Mouse (Mus musculus) megakaryocyte, embryonic 14.5 days (primary cell): ENCODE results near the gene Gabpb2. TPM values are rescaled to one million over a fixed set of nuclear protein-coding genes. Genes with fewer than 3 reads are reported as not detected.

Experiments used
- H3K27me3 ChIP-seq: replicated peaks from 2 replicates; pipeline ENCODE3; 2012; ENCODE audit warnings: inconsistent platforms
- H3K36me3 ChIP-seq: replicated peaks from 2 replicates; pipeline ENCODE3; 2012; ENCODE audit warnings: low read length, inconsistent platforms, mixed read lengths
- H3K4me1 ChIP-seq: 2 replicates; pipeline ENCODE4 v1.6.1; 2012; ENCODE audit warnings: inconsistent platforms
- H3K4me3 ChIP-seq: replicated peaks from 2 replicates; pipeline ENCODE3; 2012; ENCODE audit warnings: moderate library complexity, mild to moderate bottlenecking, inconsistent platforms
- H3K9me3 ChIP-seq: 2 replicates; pipeline ENCODE4 v1.6.1; 2012; ENCODE audit warnings: inconsistent platforms
- FLI1 ChIP-seq: IDR thresholded peaks from 2 replicates; pipeline ENCODE4 v1.6.1; 2012; ENCODE audit warnings: low read length, inconsistent platforms, mixed read lengths
- GATA1 ChIP-seq: IDR thresholded peaks from 3 replicates; pipeline ENCODE4 v1.6.1; 2012; ENCODE audit warnings: mixed read lengths, low read length, inconsistent platforms, borderline replicate concordance
- polyA plus RNA-seq: library from polyadenylated mRNA; stranded (reverse); fragments of >175 nt; gene quantifications from 2 replicates; pipeline ENCODE4 v1.2.3, GENCODE M21; 2012; ENCODE audit warnings: low replicate concordance; ENCODE audit not compliant: insufficient read depth

Gene Gabpb2
- polyA plus RNA-seq, 1 experiment: 0.60 TPM

DNA sequence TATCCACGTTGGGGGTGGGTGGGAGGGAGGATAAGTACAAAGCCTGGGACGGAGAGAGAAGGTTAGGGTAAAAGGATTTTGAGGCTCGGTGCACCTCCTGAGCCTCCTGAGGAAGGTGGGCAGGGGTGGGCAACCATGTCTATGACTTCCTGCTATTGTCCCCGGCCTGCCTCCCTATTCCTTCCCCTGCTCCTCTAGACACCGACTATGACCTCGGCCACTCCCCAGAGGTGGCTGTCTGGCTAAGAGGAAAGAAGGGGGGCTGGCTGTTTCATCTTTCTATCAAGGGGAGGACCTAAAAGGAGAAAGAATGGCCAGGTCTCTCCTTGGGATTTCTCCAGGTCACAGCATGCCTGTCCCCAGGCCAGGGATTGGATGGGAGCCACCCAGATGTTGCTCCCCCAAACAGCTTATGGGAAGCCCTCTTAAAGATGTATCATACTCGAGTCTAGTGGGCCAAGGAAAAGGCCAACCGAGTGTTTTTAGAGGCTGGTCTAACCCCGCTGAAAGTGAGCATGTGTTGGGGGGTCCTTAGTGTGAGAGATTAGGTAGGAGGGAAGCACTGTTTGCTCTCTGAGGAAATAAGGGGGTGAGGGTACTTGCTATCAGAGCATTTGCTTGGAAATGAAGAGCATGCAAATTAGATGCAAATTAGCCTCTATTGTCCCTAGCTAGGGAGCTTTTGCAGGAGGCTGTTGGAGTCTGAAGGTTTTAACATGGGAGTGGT, 55.9 kb downstream of the Gabpb2 start:
- TF ChIP-seq GATA1: no peak
- TF ChIP-seq FLI1: no peak
- Histone ChIP-seq H3K4me3 (peak overlapping the region; percentile 47), H3K4me1 (peaks cover 45% of the 10 kb centered on the region), H3K27me3 (peaks cover 58% of the 10 kb centered on the region), H3K36me3 (no peaks in the 10 kb centered on the region), H3K9me3 (no peaks in the 10 kb centered on the region)

DNA sequence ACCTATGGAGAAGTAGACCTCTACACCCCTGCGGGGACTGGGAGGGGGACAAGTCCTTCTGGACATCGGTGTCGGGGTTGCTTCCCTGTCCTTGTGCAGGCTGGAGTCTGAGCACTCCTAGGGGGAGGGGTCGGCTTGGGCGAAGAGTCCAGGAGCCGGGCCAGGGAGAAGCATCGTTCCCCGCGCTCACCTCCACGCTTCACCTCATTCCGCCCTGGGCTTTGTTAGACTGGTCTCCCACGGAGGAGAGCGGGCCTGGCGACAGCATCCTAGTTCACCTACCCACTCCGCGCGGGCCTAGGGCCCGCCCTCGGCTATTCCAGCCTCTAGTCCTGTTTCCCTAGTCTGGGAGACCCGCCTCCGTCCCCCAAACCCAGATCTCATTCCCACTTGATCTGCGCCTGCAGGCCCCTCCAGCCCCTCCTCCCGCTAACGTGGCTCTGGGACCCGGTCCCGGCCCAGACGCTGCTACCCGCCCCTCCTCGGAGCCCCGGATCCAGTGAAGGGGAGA, 56.6 kb downstream of the Gabpb2 start:
- peak overlapping the region; percentile 97 for H3K4me3 ChIP-seq
- peaks cover 53% of the 10 kb centered on the region for H3K27me3 ChIP-seq
- H3K4me1 ChIP-seq: peaks cover 42% of the 10 kb centered on the region
- no peaks in the 10 kb centered on the region for H3K36me3 ChIP-seq
- TF ChIP-seq FLI1 (no peak), GATA1 (no peak)
- H3K9me3 ChIP-seq: no peaks in the 10 kb centered on the region

DNA sequence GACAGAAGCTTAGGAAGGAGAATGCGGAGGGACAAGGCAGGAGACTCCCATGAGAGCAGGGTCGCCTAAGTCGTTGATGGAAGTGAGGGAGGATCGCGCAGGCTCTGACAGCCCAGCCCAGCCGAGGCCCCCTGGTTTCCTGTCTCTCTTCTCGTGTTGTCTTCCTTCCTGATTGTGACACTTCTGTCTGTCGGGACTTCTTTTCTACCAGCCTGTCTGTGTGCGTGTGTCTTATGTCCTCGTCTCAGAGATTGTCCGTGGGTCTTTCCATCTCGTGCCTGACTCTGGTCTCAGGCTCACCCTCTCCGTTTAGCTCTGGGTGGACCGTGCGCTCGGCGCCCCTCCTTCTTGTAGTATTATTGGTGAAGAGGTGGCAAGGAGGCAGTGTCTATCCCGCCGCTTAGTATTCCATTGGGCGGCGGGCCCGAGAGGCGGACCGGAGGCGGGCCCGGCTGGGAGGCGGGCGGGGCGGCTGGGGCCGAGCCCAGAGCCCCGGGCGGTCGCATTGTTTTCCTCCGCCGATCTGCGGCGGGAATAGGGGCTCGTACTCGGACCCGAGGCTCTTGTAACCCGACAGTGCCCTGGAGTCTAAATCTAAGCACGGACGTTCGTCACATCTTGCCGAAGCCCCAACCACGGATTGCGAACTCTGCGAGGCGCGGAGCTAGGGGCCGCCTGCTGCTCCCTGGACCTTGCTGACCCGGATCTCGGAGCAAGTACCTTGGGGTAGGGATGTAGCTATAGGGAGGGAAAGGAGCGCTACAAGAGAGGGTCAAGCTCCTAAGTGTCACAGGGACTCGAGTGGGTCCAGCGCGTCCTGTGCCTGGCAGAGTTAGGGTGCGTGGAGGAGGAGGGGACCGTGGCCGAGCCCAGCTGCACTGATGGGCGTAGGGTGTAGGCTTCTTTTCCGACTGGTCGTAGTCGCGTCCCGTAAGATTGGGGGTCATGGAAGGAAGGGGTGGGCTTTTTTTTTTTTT, 57.4 kb downstream of the Gabpb2 start, which contains the start of gene Sema6c:
Gene Sema6c (plus strand): TSS at position 471 of the 977 bp plus-strand sequence.
- no peaks in the 10 kb centered on the region for H3K36me3 ChIP-seq
- H3K4me3 ChIP-seq: peak within 1 kb of the TSS; percentile 97
- no peaks in the 10 kb centered on the region for H3K9me3 ChIP-seq
- TF ChIP-seq GATA1 (no peak), FLI1 (no peak)
- peaks cover 42% of the 10 kb centered on the region for H3K4me1 ChIP-seq
- H3K27me3 ChIP-seq: peaks cover 47% of the 10 kb centered on the region

DNA sequence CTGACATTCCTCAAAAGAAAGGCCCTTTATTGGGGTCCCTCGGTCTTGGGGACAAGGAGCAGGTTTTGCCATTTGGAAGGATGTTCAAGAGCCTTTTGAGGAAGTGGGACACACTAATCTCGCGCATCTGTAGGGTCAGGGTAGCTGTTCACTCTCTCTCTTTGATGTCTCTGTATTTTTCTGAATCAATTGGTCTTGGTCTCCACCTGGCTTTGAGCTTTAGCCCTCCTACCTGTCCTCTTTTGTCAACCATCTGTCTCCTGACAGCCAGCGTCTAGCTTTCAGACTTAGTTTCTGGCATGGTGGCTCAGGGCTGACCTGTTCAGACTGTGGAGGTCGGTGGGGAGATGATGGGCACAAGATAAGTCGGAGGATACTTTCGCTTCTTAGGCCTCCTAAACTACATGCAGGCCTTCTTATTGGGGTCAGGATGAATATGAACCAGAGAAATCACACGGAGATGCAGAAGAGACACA, 58.2 kb downstream of the Gabpb2 start:
- Histone ChIP-seq H3K4me1 (peaks cover 42% of the 10 kb centered on the region), H3K36me3 (no peaks in the 10 kb centered on the region), H3K27me3 (peaks cover 42% of the 10 kb centered on the region), H3K4me3 (peak overlapping the region; percentile 97), H3K9me3 (no peaks in the 10 kb centered on the region)
- TF ChIP-seq FLI1 (no peak), GATA1 (no peak)

DNA sequence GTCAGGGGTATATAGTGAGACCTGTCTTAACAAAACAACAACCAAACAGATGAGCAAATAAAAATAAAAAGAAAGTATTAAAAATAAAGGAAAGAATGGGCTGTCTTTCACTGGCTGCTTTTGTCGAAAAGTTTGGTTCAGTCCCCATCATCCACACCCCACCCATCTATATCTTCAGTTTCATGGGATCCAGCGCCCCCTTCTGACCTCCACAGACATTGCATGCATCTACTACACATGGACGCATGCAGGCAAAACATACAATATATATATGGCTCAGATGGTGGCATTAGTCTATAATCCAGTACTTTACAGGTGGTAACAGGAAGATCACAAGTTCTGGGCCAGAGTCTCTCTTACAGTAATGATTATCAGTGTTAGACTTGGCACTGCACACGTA, 63.8 kb downstream of the Gabpb2 start:
- Histone ChIP-seq H3K27me3 (peaks cover 2% of the 10 kb centered on the region), H3K4me3 (no peak overlapping the region), H3K36me3 (no peaks in the 10 kb centered on the region), H3K9me3 (peaks cover 5% of the 10 kb centered on the region; the same call in 1 of the 2 replicates), H3K4me1 (peaks cover 17% of the 10 kb centered on the region)
- TF ChIP-seq FLI1 (no peak), GATA1 (no peak)

DNA sequence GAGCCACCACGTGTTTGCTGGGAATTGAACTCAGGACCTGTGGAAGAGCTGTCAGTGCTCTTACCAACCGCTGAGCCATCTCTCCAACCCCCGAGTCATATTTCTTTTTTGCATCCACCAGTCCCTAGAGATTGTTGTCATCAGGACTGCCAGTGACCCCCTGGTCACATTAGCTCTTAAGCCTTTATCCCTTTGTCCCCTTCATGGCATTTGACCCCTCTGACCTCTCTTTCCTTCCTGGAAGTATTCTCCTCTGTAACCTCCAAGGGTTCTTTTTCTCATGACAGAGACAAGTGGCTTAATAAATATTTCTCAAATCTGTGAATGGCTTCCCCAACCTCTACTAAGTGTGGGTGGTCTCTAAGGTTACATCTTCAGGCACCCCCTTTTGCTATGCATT, 69.8 kb downstream of the Gabpb2 start:
- Histone ChIP-seq H3K4me1 (peaks cover 13% of the 10 kb centered on the region), H3K4me3 (no peak overlapping the region), H3K27me3 (peaks cover 2% of the 10 kb centered on the region), H3K9me3 (peaks cover 3% of the 10 kb centered on the region; the same call in 1 of the 2 replicates), H3K36me3 (no peaks in the 10 kb centered on the region)
- no peak for TF ChIP-seq FLI1
- no peak for TF ChIP-seq GATA1

DNA sequence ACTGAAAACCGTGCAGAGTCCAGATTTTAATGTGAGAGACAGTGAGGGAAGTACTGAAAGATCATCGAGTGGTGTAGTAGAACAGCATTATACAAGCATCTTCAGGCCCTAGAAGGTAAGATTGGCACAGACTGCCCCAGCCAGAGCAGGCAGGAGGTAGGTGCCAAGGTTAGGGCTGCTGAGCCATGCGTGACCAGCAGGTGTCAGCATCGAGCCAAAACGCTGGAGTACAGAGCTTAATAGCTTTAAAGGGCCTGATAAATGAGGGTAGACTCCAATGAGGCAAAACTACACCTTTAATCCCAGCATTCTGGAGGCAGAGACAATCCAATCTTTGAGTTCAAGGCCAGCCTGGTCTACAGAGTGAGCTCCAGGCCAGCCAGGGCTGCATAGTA, 75.1 kb downstream of the Gabpb2 start:
- TF ChIP-seq GATA1 (no peak), FLI1 (no peak)
- Histone ChIP-seq H3K27me3 (no peaks in the 10 kb centered on the region), H3K4me1 (peaks cover 43% of the 10 kb centered on the region), H3K36me3 (peaks cover 29% of the 10 kb centered on the region), H3K9me3 (no peaks in the 10 kb centered on the region), H3K4me3 (peak overlapping the region; percentile 90)

- Histone ChIP-seq H3K9me3 (no peaks in the 10 kb centered on the region), H3K4me3 (peak within 1 kb of the TSS; percentile 90), H3K4me1 (peaks cover 43% of the 10 kb centered on the region), H3K27me3 (no peaks in the 10 kb centered on the region), H3K36me3 (peaks cover 32% of the 10 kb centered on the region)
- TF ChIP-seq FLI1 (no peak), GATA1 (no peak)
These were observed 75.6 kb downstream of the Gabpb2 start, which contains the start of gene Tnfaip8l2 for GRCm38 (mm10) chr3:95141952-95142616. Tnfaip8l2 (minus strand) TSS chr3:95142360.

GRCm38 (mm10) chr3:95141474-95141873, 76.2 kb downstream of the Gabpb2 start:
- Histone ChIP-seq H3K9me3 (no peaks in the 10 kb centered on the region), H3K4me1 (peaks cover 48% of the 10 kb centered on the region), H3K4me3 (peak overlapping the region; percentile 90), H3K27me3 (no peaks in the 10 kb centered on the region), H3K36me3 (peaks cover 38% of the 10 kb centered on the region)
- no peak for TF ChIP-seq FLI1
- TF ChIP-seq GATA1: no peak
